Mouse (Mus musculus) hindbrain, embryonic 11.5 days (tissue): Measurements from ENCODE around the gene Aak1. TPM values are rescaled to one million over a fixed set of nuclear protein-coding genes. Genes with fewer than 3 reads are reported as not detected.
A peak's percentile ranks its signal among the peaks of the same experiment; 100 is the strongest.
"Not testable (repeated sequence)": the region's sequence is repeated elsewhere in the genome, so short reads cannot be mapped to it uniquely, and the experiment has no call there.

Experiments
- ATAC-seq: fragments of 200-750 bp; cut with Nextera tagmentation; 2 replicates; pipeline ENCODE4 v1.8.0; 2017; ENCODE audit warnings: mild to moderate bottlenecking, moderate TSS enrichment, moderate library complexity; ENCODE audit not compliant: low FRiP score
- DNase-seq: peaks from one replicate; pipeline ENCODE4 v3.0.0-alpha.2; 2015; ENCODE audit warnings: low spot score
- H3K27ac ChIP-seq: fragments of 300-500 bp; sonication (generic); 2 replicates; pipeline ENCODE4 v1.5.1; 2014; ENCODE audit warnings: mild to moderate bottlenecking, low read depth, low read length
- H3K27me3 ChIP-seq: fragments of 300-500 bp; sonication (generic); 2 replicates; pipeline ENCODE4 v1.6.1; 2014; ENCODE audit warnings: mild to moderate bottlenecking, low read length, moderate library complexity, mixed read lengths; ENCODE audit not compliant: control insufficient read depth, insufficient read depth
- H3K36me3 ChIP-seq: fragments of 300-500 bp; sonication (generic); 2 replicates; pipeline ENCODE4 v1.6.1; 2014; ENCODE audit warnings: mild to moderate bottlenecking, low read length, moderate library complexity, mixed read lengths; ENCODE audit not compliant: control insufficient read depth, insufficient read depth
- H3K4me1 ChIP-seq: fragments of 300-500 bp; sonication (generic); replicated peaks from 2 replicates; pipeline ENCODE4 v1.6.1; 2014; ENCODE audit warnings: low read length, mixed read lengths; ENCODE audit not compliant: control insufficient read depth, insufficient read depth
- H3K4me2 ChIP-seq: fragments of 300-500 bp; sonication (generic); replicated peaks from 2 replicates; pipeline ENCODE4 v1.6.1; 2014; ENCODE audit warnings: mild to moderate bottlenecking, low read depth, low read length
- H3K4me3 ChIP-seq: fragments of 300-500 bp; sonication (generic); 2 replicates; pipeline ENCODE4 v1.5.1; 2014; ENCODE audit warnings: low read depth, low read length
- H3K9ac ChIP-seq: fragments of 300-500 bp; sonication (generic); 2 replicates; pipeline ENCODE4 v1.6.1; 2014; ENCODE audit warnings: low read depth, low read length
- H3K9me3 ChIP-seq: fragments of 300-500 bp; sonication (generic); 2 replicates; pipeline ENCODE4 v1.6.1; 2016; ENCODE audit warnings: low read length; ENCODE audit not compliant: control insufficient read depth
- WGBS: fragments of 180-500 bp; shearing (Covaris S2); extraction: QIAGEN DNeasy Blood & Tissue Kit; methylation state at CpG from one replicate; pipeline ENCODE4 v1.1.7; 2014; 5-methylcytosine and 5-hydroxymethylcytosine counted together
- polyA plus RNA-seq: library from polyadenylated mRNA; unstranded; fragments of >200 nt; fragmentation: Nextera tagmentation; extraction: Ambion mirVana; gene quantifications from 2 replicates; pipeline ENCODE4 v1.2.1, GENCODE M21; 2014

Aak1 gene
- polyA plus RNA-seq, 1 experiment from 2014 or later, result 33.0 TPM

DNA sequence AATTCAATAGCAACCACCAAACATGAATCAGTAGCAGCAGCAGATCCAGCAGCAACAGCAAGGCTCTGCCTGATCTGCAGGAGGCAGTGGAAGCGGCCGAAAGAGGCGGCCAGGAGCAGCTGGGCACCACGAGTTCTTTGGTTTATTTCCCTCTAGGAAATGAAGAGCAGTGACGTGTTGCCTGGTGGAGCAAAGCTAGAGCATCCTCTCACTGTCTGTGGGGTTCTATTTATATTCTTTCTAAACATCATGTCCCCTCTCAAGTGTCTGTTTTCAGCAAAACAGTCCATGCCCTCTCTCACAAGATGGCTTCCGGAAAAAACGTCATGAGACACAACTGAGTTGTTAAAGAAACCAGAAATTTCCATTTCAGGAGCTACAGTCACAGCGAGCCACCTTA is 189.8 kb downstream of the Aak1 start:
- Histone ChIP-seq H3K4me2 (no peak overlapping the region), H3K9me3 (no peaks in the 10 kb centered on the region), H3K9ac (no peak overlapping the region), H3K4me1 (no peaks in the 10 kb centered on the region), H3K27ac (no peak overlapping the region), H3K36me3 (no peaks in the 10 kb centered on the region), H3K4me3 (no peak overlapping the region), H3K27me3 (no peaks in the 10 kb centered on the region)
- 86% methylated on average over 8 of the region's 8 CpGs for WGBS
- ATAC-seq (no peak), DNase-seq (no peak)

DNA sequence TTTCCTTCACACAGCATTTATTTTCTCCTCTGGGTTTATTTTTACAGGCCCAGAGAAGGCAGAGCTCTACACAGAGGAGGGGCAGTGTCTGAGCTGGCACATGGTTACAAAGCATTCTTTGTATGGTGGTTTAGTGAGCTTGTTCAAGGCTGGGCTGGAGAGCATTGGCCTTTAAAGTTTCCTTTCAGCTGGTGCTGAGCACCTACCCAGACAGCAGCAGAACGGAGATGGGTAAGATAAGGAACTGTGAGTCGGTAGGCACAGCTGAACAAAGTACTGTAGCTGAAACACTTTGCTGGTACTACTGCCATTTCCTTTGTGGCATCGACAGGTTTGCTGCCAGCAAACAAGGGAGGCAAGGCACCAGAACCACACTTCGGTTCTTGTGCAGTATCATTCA is 191.7 kb downstream of the Aak1 start:
- H3K27ac ChIP-seq, result no peak overlapping the region
- no peak overlapping the region for H3K4me2 ChIP-seq
- ATAC-seq (no peak), DNase-seq (no peak)
- no peaks in the 10 kb centered on the region for H3K27me3 ChIP-seq
- no peaks in the 10 kb centered on the region for H3K4me1 ChIP-seq
- 87% methylated on average over 4 of the region's 4 CpGs for WGBS
- H3K4me3 ChIP-seq, result no peak overlapping the region
- no peak overlapping the region for H3K9ac ChIP-seq
- H3K9me3 ChIP-seq, result no peaks in the 10 kb centered on the region
- no peaks in the 10 kb centered on the region for H3K36me3 ChIP-seq

DNA sequence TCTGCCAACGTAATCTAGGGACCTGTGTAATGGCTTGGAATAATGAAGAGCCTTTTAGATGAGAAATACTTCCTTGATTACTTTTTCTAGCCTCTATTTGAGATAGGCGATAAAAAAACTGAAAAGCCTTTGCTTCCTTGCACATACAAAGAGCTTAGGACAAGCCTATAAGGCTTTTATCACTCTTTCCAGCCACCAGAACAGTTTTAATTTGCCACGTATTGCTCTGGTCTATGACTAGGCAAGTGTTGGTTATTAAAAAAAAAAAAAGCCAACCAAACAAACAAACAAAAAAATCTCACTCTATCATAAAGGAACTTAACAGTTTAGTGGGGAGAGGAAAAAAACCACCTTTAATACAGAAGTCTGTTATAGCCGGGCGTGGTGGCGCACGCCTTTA is 192.1 kb downstream of the Aak1 start:
- Histone ChIP-seq H3K36me3 (no peaks in the 10 kb centered on the region), H3K27ac (no peak overlapping the region), H3K4me2 (no peak overlapping the region), H3K9ac (no peak overlapping the region; the same call in 1 of the 2 replicates), H3K4me1 (no peaks in the 10 kb centered on the region), H3K27me3 (no peaks in the 10 kb centered on the region), H3K4me3 (no peak overlapping the region), H3K9me3 (no peaks in the 10 kb centered on the region)
- ATAC-seq (no peak), DNase-seq (no peak)
- WGBS, result 92% methylated on average over 7 of the region's 7 CpGs

DNA sequence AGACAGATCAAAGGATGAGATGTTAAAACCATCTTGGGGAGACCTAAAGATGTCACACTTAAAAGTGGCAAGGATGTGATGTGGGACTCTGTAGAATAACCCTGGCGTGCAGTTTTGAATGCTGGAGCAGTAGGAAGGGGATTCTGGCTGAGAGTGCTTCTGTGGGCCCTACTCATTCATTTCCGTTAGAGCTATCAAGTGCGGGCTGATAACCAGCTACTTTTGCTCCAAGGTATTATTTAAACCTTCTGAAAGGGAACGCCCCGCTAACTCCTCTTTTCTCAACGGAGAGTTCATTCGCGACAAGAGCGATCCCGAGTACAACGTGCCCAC is 192.7 kb downstream of the Aak1 start:
- peak overlapping the region; percentile 69 for H3K9ac ChIP-seq
- WGBS, result 0% methylated on average over 11 of the region's 11 CpGs
- H3K27ac ChIP-seq, result peak overlapping the region; percentile 94
- peak overlapping the region; percentile 63 for H3K4me2 ChIP-seq
- no peaks in the 10 kb centered on the region for H3K27me3 ChIP-seq
- H3K4me3 ChIP-seq, result peak overlapping the region; percentile 60
- DNase-seq (no peak), ATAC-seq (peak; percentile 18)
- H3K4me1 ChIP-seq, result no peaks in the 10 kb centered on the region
- no peaks in the 10 kb centered on the region for H3K36me3 ChIP-seq
- H3K9me3 ChIP-seq, result no peaks in the 10 kb centered on the region

DNA sequence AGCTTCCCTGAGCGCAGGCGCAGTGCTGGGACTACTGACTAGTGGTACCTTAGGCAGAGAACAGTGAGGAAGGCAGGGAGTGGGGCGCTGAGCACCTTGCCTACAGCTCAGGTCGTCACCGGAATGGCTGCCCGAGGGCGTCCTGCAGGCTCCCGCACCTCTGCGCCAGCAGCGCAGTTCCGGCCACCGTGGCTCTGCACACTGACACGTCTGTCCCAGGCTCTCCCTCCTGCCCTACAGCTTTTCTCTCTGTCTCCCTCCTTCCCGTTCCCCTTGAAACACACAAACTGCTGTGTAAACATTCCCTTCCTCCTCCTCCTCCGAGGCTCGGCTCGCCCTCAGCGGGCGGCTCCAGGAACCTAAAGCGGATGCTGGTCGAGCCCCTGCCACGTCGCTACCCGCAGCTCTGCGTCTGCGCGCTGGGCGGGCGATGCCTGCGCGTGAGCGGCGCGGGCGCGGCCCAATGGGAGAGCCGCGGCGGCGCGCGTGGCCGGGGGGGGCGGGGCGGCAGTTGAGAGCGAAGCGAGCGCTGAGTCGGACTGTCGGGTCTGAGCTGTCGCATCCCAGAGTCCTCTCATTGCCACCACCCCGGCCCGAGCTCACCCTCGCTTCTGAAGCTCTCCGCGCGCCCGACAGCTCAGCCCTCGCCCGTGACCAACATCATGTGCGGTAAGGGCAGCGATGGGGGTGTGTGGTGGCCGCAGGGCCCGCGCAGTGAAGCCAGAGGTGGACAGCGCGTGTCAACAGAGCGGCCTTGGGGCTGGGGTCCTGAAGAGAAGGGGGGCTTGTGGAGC is 193.2 kb downstream of the Aak1 start, which contains the start of gene Gfpt1:
TSS of gene Gfpt1 (plus strand) at position 510 of the 794 bp plus-strand sequence.
- Histone ChIP-seq H3K9ac (peak within 1 kb of the TSS; percentile 69), H3K9me3 (no peaks in the 10 kb centered on the region), H3K4me2 (peak within 1 kb of the TSS; percentile 63), H3K4me3 (peak within 1 kb of the TSS; percentile 60), H3K27me3 (no peaks in the 10 kb centered on the region), H3K27ac (peak within 1 kb of the TSS; percentile 94), H3K4me1 (no peaks in the 10 kb centered on the region), H3K36me3 (no peaks in the 10 kb centered on the region)
- WGBS, result under 1% methylated on average over 68 of the region's 68 CpGs
- DNase-seq (peak; percentile 96), ATAC-seq (peak; percentile 97)

DNA sequence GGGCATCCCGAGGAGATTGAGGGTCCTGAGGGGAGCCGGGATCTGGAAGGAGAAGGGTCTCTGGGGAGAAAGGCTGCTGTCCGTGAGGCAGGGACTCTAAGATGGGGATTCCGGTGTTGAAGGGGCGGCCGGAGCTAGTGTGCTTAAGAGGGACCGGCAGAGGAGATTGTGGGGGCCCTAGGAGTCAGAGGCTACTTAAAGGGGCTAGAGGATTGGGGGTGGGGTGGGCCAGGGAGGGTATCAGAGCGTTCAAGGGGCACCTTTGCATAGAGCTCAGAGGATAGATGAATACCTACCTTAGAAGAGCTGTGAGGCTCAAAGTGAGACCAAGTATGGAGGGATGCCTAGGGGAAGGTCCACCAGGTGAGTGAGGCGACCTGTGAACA is 193.8 kb downstream of the Aak1 start:
- ATAC-seq (peak; percentile 60), DNase-seq (no peak)
- no peaks in the 10 kb centered on the region for H3K36me3 ChIP-seq
- 1% methylated on average over 9 of the region's 9 CpGs for WGBS
- H3K9me3 ChIP-seq, result no peaks in the 10 kb centered on the region
- no peaks in the 10 kb centered on the region for H3K27me3 ChIP-seq
- H3K4me2 ChIP-seq, result peak overlapping the region; percentile 63
- peak overlapping the region; percentile 69 for H3K9ac ChIP-seq
- peak overlapping the region; percentile 94 for H3K27ac ChIP-seq
- peak overlapping the region; percentile 60 for H3K4me3 ChIP-seq
- H3K4me1 ChIP-seq, result no peaks in the 10 kb centered on the region

DNA sequence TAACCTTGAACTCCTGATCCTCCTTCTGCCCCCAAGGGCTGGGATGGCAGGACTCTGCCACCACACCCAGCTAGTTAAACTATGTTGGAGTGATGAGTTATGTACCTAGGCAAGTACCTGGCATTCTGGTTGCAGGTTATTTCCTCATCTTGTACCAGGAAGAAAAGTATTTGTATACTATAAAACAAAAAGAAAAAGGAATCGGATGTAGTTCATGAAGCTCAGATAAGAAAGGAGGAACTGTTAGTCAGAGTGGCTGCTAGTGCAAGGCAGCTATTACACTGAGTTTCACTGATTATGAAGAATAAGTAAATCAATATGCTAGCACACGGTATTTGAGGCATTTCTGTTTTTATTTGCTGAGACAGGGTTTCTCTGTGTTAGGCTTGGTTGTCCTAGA is 195.6 kb downstream of the Aak1 start:
- Histone ChIP-seq H3K4me2 (no peak overlapping the region), H3K9ac (no peak overlapping the region), H3K36me3 (no peaks in the 10 kb centered on the region), H3K4me3 (no peak overlapping the region), H3K4me1 (no peaks in the 10 kb centered on the region), H3K27me3 (no peaks in the 10 kb centered on the region), H3K9me3 (no peaks in the 10 kb centered on the region), H3K27ac (no peak overlapping the region)
- ATAC-seq (no peak), DNase-seq (no peak)
- 93% methylated on average over 2 of the region's 2 CpGs for WGBS

DNA sequence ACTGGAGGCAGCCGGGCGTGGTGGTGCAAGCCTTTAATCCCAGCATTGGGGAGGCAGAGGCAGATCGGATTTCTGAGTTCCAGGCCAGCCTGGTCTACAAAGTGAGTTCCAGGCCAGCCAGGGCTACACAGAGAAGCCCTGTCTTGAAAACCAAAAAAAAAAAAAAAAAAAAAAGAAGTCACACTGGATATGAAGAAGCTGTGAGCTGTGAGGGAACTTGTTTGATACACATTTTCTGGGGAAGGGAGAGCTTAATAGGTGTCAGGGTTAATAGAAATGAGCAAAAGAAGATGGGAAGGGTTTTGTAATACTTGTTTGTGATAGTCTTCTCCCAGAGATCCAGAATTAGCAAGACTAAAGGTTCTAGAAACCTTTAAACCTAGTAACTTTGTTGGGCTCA is 196.2 kb downstream of the Aak1 start:
- H3K4me2 ChIP-seq, result no peak overlapping the region
- no peak for DNase-seq
- no peaks in the 10 kb centered on the region for H3K9me3 ChIP-seq
- WGBS, result 80% methylated on average over 3 of the region's 3 CpGs
- no peak overlapping the region for H3K4me3 ChIP-seq
- no peak overlapping the region for H3K9ac ChIP-seq
- no peaks in the 10 kb centered on the region for H3K27me3 ChIP-seq
- H3K4me1 ChIP-seq, result no peaks in the 10 kb centered on the region
- H3K27ac ChIP-seq, result no peak overlapping the region
- no peak for ATAC-seq
- H3K36me3 ChIP-seq, result no peaks in the 10 kb centered on the region

DNA sequence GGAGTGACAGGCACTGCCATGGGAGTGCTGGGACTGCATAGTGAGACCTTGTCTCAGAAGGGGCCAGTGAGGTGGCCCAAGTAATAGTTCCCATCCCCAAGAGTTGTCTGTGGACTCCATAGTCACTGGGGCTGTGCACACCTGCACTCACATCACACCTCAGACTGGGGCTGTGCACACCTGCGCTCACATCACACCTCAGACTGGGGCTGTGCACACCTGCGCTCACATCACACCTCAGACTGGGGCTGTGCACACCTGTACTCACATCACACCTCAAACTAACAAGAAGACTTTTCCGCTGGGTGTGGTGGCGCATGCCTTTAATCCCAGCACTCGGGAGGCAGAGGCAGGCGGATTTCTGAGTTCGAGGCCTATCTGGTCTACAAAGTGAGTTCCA is 199.4 kb downstream of the Aak1 start:
- not testable (repeated sequence) for H3K4me2 ChIP-seq, H3K27me3 ChIP-seq, H3K36me3 ChIP-seq, ATAC-seq, DNase-seq, H3K4me3 ChIP-seq, H3K9me3 ChIP-seq, H3K4me1 ChIP-seq, H3K27ac ChIP-seq, H3K9ac ChIP-seq
- WGBS, result 98% methylated on average over 7 of the region's 7 CpGs
